Mouse (Mus musculus): ENCODE measurements at regions not wholly inside any gene's neighbourhood (a gene's known extent, or its start where the extent isn't known, plus 50 kb on each side); places are given as distances from the start of the nearest gene placed in this dataset.

GRCm38 (mm10) chr12:95937705-95938104, 245.7 kb downstream of the Flrt2 start:
- no peak for DNase-seq (ENCODE audit: extremely low spot score)

GRCm38 (mm10) chr12:95940465-95941012, 248.5 kb downstream of the Flrt2 start:
- DNase-seq (ENCODE audit: extremely low spot score) = no peak

- DNase-seq (ENCODE audit: extremely low spot score) = no peak
Observed at GRCm38 (mm10) chr12:95959786-95960504, 267.9 kb downstream of the Flrt2 start.

- DNase-seq (ENCODE audit: extremely low spot score) = no peak
Observed at GRCm38 (mm10) chr12:95960505-95960871, 268.5 kb downstream of the Flrt2 start.

- no peak for DNase-seq (ENCODE audit: extremely low spot score)
Observed at GRCm38 (mm10) chr12:95962817-95963216, 270.8 kb downstream of the Flrt2 start.

GRCm38 (mm10) chr12:95988669-95989288, 296.8 kb downstream of the Flrt2 start:
- DNase-seq (ENCODE audit: extremely low spot score) = no peak

GRCm38 (mm10) chr12:95994963-95995362, 302.9 kb downstream of the Flrt2 start:
- DNase-seq (ENCODE audit: extremely low spot score) = no peak

- no peak for DNase-seq (ENCODE audit: extremely low spot score)
Observed at GRCm38 (mm10) chr12:96030180-96030579, 338.2 kb downstream of the Flrt2 start.

- DNase-seq (ENCODE audit: extremely low spot score) = no peak
Observed at GRCm38 (mm10) chr12:96075365-96075764, 383.3 kb downstream of the Flrt2 start.

GRCm38 (mm10) chr12:96090995-96091394, 399.0 kb downstream of the Flrt2 start:
- DNase-seq (ENCODE audit: extremely low spot score) = no peak

GRCm38 (mm10) chr12:96106254-96106653, 414.2 kb downstream of the Flrt2 start:
- no peak for DNase-seq (ENCODE audit: extremely low spot score)

GRCm38 (mm10) chr12:96114727-96115379, 422.8 kb downstream of the Flrt2 start:
- no peak for DNase-seq (ENCODE audit: extremely low spot score)

- no peak for DNase-seq (ENCODE audit: extremely low spot score)
Observed at GRCm38 (mm10) chr12:96117553-96117952, 425.5 kb downstream of the Flrt2 start.

GRCm38 (mm10) chr12:96124156-96124931, 432.3 kb downstream of the Flrt2 start:
- DNase-seq (ENCODE audit: extremely low spot score) = no peak

- no peak for DNase-seq (ENCODE audit: extremely low spot score)
Observed at GRCm38 (mm10) chr12:96129870-96130454, 437.9 kb downstream of the Flrt2 start.

GRCm38 (mm10) chr12:96130796-96131512, 438.9 kb downstream of the Flrt2 start:
- no peak for DNase-seq (ENCODE audit: extremely low spot score)

- no peak for DNase-seq (ENCODE audit: extremely low spot score)
Observed at GRCm38 (mm10) chr12:96134136-96134535, 442.1 kb downstream of the Flrt2 start.

GRCm38 (mm10) chr12:96141748-96142147, 449.7 kb downstream of the Flrt2 start:
- DNase-seq (ENCODE audit: extremely low spot score) = no peak

- DNase-seq (ENCODE audit: extremely low spot score) = no peak
Observed at GRCm38 (mm10) chr12:96154095-96154494, 462.1 kb downstream of the Flrt2 start.

- DNase-seq (ENCODE audit: extremely low spot score) = no peak
Observed at GRCm38 (mm10) chr12:96167551-96167950, 475.5 kb downstream of the Flrt2 start.

GRCm38 (mm10) chr12:96198928-96199327, 506.9 kb downstream of the Flrt2 start:
- DNase-seq (ENCODE audit: extremely low spot score) = no peak
